Mouse (Mus musculus) erythroblast, adult 5-6 weeks (primary cell): Measurements from ENCODE around the gene Ppp1r13l. TPM values are rescaled to one million over a fixed set of nuclear protein-coding genes. Genes with fewer than 3 reads are reported as not detected.

ENCODE experiments used
- ATAC-seq: replicated peaks from 2 replicates; pipeline ENCODE4 v1.8.0; 2016; ENCODE audit warnings: moderate number of reproducible peaks, mild to moderate bottlenecking, moderate TSS enrichment, inconsistent platforms; ENCODE audit not compliant: poor library complexity, low FRiP score, severe bottlenecking
- total RNA-seq, 2 experiments: library from RNA; stranded (forward) in 1 of 2; stranded (reverse) in 1 of 2; fragments of 150-400 nt in 1 of 2; fragments of 200-764, 138-1000 nt in 1 of 2; gene quantifications; 2 replicates each; pipeline versions ENCODE4 v1.2.3 to v1.2.4; 2015 to 2017; ENCODE audit warnings: low replicate concordance in 2 of 2

Ppp1r13l gene
- total RNA-seq, 2 experiments from 2014 or later, result 0.19 TPM; not detected in 1

DNA sequence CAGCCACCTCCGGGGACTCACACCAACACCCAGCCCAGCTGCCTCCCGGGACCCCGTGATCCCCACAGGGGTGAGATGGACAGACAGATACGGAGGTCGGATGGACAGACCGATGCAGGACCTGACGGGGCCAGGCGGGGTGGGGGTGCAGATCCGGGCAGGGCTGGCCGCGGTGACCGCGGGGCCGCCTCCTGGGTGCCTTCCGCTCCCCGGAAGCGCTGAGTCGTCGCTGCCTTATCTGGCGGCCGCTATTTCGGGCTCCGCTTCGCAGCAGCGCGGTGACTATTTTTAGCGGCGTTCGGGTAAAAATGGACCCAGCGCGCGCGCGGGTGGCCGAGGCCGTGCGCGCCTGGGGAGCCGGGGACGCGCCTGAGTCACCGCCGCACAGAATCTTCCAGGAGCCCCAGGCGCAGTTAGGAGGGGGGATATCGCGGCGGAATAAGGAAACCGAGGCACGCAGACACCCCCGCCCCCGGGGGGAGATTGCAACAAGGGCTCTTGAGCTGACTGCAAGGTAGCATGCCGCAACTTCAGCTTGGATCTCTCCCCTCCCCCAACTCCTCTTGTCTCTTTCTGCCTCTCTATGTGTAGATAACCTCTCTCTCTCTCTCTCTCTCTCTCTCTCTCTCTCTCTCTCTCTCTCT, 26.7 kb upstream of the Ppp1r13l start:
- ATAC-seq, result peak; percentile 67

DNA sequence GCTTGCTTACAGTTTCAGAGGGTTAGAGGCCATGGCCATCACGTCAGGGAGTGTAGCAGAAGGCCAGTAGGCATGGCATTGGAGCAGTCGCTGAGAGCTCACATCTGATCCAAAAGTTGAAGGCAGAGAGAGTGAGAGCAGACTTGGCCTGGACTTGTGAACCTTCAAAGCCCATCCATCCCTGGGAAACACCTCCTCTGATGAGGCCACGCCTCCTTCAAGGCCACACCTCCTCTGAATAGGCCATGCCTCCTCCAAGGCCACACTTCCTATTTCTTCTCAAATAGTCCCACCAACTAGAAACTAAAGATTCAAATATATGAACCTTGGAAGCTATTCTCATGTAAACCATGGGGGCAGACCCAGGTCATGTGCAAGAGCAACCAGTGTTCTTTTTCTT, 24.0 kb upstream of the Ppp1r13l start:
- ATAC-seq, result 0 out of 2 replicates have a peak, but pooled peaks have one; percentile 57

DNA sequence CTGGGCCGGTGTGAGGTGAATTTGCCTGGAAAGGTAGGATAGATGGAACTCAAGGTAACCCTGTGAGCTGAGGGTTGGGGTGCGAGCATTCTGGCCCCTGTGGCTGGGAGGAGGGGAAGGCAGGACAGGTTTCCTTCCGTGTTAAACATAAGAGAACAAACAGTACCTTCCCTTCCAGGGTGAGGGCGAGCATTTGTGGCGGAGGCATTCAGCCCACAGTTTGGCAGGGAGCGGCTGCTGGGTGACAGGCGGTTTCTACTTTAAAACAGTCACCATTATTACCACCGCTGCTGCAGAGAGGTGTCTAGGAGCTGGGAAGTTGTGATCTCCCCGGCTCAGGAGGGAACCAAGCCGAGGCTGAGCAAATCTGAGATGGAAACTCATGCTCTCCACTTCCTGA, 22.4 kb upstream of the Ppp1r13l start:
- ATAC-seq, result no peak

- no peak for ATAC-seq
These were observed 21.5 kb upstream of the Ppp1r13l start for GRCm38 (mm10) chr7:19338060-19338459.

GRCm38 (mm10) chr7:19338596-19338995, 21.0 kb upstream of the Ppp1r13l start:
- no peak for ATAC-seq

DNA sequence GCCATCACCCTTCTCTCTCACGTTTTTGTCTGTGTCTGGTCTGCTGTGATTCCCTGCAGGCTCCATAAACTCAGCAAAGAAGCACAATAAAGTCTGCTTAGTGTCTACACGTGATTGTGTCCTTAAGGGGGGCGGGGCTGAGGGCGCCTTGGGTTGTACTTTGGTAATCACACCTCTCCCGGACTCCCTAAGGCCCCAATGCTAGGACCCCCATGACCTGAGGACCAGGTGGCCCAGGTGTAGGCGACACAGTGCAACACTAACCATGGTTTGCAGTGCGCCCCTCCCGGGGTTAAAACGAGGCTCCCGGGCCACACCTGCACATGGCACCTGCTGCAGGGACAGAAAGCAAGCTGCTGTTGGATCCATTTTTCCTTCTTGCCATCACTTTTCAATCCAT, 18.3 kb upstream of the Ppp1r13l start:
- ATAC-seq, result no peak

- ATAC-seq, result no peak
These were observed 17.7 kb upstream of the Ppp1r13l start for GRCm38 (mm10) chr7:19341761-19342409.

- peak; percentile 33; the same call in 1 of the 2 replicates for ATAC-seq
These were observed 17.0 kb upstream of the Ppp1r13l start for GRCm38 (mm10) chr7:19342481-19343027.

DNA sequence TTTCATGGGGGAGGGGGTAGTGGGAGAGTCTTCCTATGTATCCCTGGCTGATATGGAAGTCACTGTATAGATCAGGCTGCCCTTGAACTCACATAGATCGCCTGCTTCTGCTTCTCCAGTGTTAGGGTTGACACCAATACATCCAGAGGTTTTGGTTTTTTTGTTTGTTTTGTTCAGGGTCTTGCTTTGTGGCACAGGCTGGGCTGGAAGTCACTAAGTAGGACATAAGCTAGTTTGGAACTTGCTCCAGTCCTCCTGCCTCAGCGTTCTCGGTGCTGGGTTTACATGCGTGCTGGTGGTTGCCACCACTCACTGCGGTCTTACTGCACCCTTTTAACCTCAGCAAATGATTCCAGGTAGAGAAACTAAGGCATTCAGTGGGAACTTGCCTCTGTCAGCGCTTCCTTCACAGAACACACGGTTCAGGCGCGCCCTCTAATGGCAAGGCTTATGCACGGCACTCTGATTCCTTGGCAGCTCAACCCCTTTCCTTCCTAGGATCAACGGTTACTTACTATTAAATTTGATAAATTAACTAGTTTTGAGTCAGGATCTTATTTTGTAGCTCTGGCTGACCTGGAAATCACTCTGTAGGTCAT, 16.2 kb upstream of the Ppp1r13l start:
- peak; percentile 69 for ATAC-seq

DNA sequence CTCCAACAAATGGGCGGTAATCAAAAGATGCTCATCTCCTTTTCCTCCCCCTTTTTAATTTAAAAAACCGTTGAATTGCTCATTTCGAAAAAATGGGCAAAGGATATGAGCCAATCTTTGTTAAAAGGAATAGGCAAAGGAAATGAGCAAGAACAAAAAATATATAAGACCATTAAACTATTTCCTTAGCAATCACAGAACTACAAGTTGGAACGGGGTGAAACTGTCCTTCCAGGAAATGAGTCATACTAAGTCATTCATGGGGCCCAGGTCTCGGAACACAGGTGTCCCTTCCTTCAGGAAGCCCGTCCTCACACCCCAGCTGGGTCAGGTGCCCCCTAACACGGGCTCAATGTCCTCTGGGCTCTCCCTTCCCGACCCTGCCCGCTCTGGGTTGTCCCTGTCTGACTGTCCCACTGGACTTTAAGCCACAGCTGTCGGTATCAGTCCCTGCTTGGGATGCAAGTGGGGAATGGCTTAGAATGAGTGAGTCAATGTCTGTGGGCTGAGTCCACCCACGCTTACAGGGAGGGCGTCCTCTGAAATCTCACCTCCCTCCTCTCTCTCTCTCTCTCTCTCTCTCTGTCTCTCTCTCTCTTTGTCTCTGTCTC, 15.2 kb upstream of the Ppp1r13l start, which contains the start of gene Ercc1:
Gene Ercc1, plus strand, starts transcription at position 542 of the 611 bp plus-strand sequence.
- ATAC-seq, result no peak

- peak; percentile 92 for ATAC-seq
These were observed 14.5 kb upstream of the Ppp1r13l start for GRCm38 (mm10) chr7:19344938-19345471.

GRCm38 (mm10) chr7:19349188-19349915, 10.2 kb upstream of the Ppp1r13l start:
- no peak for ATAC-seq

DNA sequence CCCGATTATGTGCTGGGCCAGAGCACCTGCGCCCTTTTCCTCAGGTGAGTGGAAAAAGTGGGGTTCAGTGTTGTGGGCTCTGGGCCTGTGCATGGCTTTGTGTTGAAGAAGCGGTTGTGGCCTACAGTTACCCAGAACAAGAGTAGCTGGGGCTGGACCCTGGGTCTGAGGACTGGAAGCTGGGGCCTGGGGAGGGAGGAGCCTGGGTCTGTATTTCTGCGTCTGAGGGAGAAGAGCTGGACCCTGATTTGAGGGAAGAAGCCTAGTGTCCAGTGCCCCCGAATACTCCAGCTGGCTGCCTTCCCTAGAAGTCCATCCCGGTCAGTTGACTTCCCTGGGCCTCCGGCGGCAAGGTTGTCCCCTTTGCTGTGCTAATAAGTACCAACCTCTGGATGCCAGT, 9.3 kb upstream of the Ppp1r13l start:
- ATAC-seq, result no peak

GRCm38 (mm10) chr7:19354991-19355390, 4.6 kb upstream of the Ppp1r13l start:
- ATAC-seq, result no peak

DNA sequence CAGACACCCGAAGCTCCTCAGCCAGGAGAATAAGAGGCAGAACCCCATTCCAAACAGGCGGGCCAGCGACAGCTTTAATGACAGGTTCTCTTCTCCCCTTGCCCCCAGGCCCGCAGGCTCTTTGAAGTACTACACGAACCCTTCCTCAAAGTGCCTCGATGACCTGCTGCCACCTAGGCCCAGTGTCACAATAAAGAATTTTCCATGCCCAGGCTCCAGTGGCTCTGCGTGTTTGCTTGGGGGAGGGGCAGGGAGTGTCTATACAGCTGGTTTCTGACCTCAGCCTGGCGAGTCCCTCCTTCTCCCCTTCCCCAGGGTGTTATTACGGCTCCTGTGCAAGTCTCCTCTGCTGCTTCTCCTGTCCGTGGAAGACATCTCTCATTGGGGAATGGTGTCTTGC, 3.2 kb upstream of the Ppp1r13l start:
- no peak for ATAC-seq

- no peak for ATAC-seq
These were observed 1.9 kb upstream of the Ppp1r13l start for GRCm38 (mm10) chr7:19357381-19358375.

DNA sequence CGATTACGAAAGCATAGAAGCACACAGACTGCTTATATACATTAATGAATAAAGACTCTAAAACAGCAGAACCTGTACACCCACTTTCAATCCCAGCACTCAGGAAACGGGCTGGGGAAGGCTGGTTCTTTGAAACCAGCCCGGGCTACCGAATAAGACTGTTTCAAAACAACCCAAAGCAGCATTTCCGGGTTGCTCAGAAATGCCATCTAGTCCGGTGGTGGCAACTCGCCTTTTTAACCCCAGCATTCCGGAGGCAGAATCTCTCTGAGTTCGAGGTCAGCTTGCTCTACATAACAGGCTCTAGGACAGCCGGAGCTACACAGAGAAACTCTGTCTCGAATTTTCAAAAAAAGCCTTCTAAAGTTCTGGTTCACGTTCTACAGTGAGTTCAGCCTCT, 915 bp upstream of the Ppp1r13l start:
- no peak for ATAC-seq

DNA sequence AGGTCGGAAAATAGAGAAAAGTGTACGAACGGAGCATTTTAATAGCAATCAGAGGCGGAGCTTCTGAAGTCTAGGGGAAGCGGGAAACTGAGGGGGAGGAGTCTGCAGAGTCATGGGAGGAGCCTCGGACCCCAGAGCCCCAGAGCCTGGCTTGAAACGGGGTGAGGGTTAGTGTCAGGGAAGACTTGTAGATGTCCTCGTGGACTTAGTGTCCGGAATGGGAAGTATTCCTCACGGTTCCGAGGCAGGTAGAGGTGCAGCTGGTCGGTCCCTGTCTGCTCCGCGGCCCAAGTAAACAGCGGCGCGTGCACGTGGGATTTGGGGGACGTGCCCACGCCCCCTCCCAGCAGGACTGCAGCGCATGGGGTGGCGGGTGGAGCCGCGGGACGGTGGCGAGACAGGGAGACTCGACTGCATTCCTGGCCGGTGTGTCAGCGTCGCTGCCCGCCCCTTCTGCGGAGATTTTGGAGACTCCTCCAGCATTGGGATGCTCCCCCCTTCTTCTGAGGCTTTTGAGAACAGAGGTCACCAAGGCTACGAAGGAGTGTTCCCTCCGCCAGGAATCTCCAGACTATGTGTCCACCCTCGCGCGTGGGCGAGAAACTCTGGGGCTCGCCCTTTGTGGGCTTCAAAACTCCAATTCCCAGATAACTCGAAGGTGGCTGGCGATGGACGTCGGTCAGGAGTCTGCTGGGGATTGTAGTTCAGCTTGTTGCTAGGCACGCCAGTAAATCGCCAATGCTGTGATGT, 518 bp downstream of the Ppp1r13l start:
- ATAC-seq, result peak; percentile 55
